Mouse (Mus musculus): ENCODE data around the gene Tfip11. TPM values are rescaled to one million over a fixed set of nuclear protein-coding genes. Genes with fewer than 3 reads are reported as not detected.
"Not testable (repeated sequence)": the region's sequence is repeated elsewhere in the genome, so short reads cannot be mapped to it uniquely, and the experiment has no call there.

Gene Tfip11
- polyA plus RNA-seq, 1 experiment from 2014 or later: 19.4 TPM

DNA sequence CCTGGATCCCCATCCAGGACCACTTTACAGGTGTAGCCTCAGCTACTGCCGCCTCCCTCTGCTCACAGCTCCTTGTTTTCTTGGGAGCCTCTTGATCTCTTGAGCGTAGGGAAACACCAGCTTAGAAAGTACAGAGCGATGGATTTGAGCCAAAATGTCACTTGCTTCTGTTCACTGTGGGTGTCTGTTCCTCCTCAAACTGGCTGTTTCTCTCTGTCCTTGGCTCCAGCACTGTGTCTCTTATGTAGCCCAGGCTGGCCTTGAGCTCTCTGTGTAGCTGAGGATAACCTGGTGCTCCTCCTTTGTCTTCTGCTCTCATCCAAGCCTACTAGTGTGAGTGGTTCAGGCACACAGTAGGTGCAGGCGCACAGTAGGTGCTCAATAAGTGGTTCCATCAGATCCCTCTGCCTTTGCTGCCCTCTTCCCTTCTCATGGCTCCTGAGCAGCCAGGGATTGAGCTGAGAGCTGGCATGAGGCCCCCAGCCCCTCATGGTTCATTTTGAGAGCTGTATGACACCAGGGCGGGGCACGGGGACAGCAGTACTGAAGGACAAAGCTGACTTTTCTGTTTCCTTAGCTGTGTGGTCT is 25.3 kb upstream of the Tfip11 start:
- Histone ChIP-seq H3K4me1 (peaks cover 48% of the 10 kb centered on the region), H3K4me3 (no peak overlapping the region), H3K27ac (replicated peaks) (no peak overlapping the region), H3K4me2 (no peak overlapping the region), H3K27me3 (replicated peaks) (no peaks in the 10 kb centered on the region), H3K36me3 (peaks cover 23% of the 10 kb centered on the region), H3K9ac (no peak overlapping the region), H3K9me3 (no peaks in the 10 kb centered on the region)
- WGBS: 83% methylated on average over 6 of the region's 6 CpGs
- ATAC-seq (ENCODE audit: extremely low read depth, insufficient number of reproducible peaks, low FRiP score, low TSS enrichment): no peak

- Histone ChIP-seq H3K4me2 (no peak overlapping the region), H3K9me3 (no peaks in the 10 kb centered on the region), H3K4me3 (no peak overlapping the region), H3K27ac (replicated peaks) (no peak overlapping the region), H3K27me3 (replicated peaks) (no peaks in the 10 kb centered on the region), H3K9ac (no peak overlapping the region), H3K36me3 (peaks cover 29% of the 10 kb centered on the region), H3K4me1 (peaks cover 39% of the 10 kb centered on the region)
- 73% methylated on average over 4 of the region's 4 CpGs for WGBS
- ATAC-seq (ENCODE audit: extremely low read depth, insufficient number of reproducible peaks, low FRiP score, low TSS enrichment): no peak
Measured at GRCm38 (mm10) chr5:112301694-112302093, 24.5 kb upstream of the Tfip11 start.

GRCm38 (mm10) chr5:112302310-112302709 is 23.8 kb upstream of the Tfip11 start:
- WGBS: 74% methylated on average over 5 of the region's 5 CpGs
- Histone ChIP-seq H3K27ac (replicated peaks) (no peak overlapping the region), H3K4me3 (no peak overlapping the region), H3K27me3 (replicated peaks) (no peaks in the 10 kb centered on the region), H3K4me2 (no peak overlapping the region), H3K4me1 (peaks cover 33% of the 10 kb centered on the region), H3K9me3 (no peaks in the 10 kb centered on the region), H3K9ac (no peak overlapping the region), H3K36me3 (peaks cover 36% of the 10 kb centered on the region)
- ATAC-seq (ENCODE audit: extremely low read depth, insufficient number of reproducible peaks, low FRiP score, low TSS enrichment): no peak

GRCm38 (mm10) chr5:112305842-112306241 is 20.3 kb upstream of the Tfip11 start:
- WGBS: 91% methylated on average over 5 of the region's 5 CpGs
- no peaks in the 10 kb centered on the region for H3K4me1 ChIP-seq

GRCm38 (mm10) chr5:112313222-112313885 is 12.8 kb upstream of the Tfip11 start:
- ATAC-seq (ENCODE audit: extremely low read depth, insufficient number of reproducible peaks, low FRiP score, low TSS enrichment): no peak
- Histone ChIP-seq H3K4me1 (peaks cover 16% of the 10 kb centered on the region), H3K4me3 (no peak overlapping the region), H3K27me3 (replicated peaks) (no peaks in the 10 kb centered on the region), H3K36me3 (peaks cover 74% of the 10 kb centered on the region), H3K27ac (replicated peaks) (no peak overlapping the region), H3K9ac (no peak overlapping the region), H3K4me2 (no peak overlapping the region), H3K9me3 (no peaks in the 10 kb centered on the region)
- WGBS: 58% methylated on average over 11 of the region's 11 CpGs

More at GRCm38 (mm10) chr5:112305842-112306241, 20.3 kb upstream of the Tfip11 start:
- no peak overlapping the region for H3K27ac ChIP-seq (replicated peaks)
- no peaks in the 10 kb centered on the region for H3K9me3 ChIP-seq
- ATAC-seq (ENCODE audit: extremely low read depth, insufficient number of reproducible peaks, low FRiP score, low TSS enrichment): no peak
- H3K36me3 ChIP-seq: peaks cover 71% of the 10 kb centered on the region
- H3K4me3 ChIP-seq: no peak overlapping the region
- H3K27me3 ChIP-seq (replicated peaks): no peaks in the 10 kb centered on the region
- H3K9ac ChIP-seq: no peak overlapping the region
- no peak overlapping the region for H3K4me2 ChIP-seq

GRCm38 (mm10) chr5:112316468-112316867 is 9.7 kb upstream of the Tfip11 start:
- 74% methylated on average over 5 of the region's 5 CpGs for WGBS
- Histone ChIP-seq H3K27ac (replicated peaks) (peak overlapping the region; percentile 32), H3K4me3 (no peak overlapping the region), H3K4me1 (peaks cover 16% of the 10 kb centered on the region), H3K36me3 (peaks cover 43% of the 10 kb centered on the region), H3K9me3 (no peaks in the 10 kb centered on the region), H3K9ac (no peak overlapping the region), H3K4me2 (no peak overlapping the region), H3K27me3 (replicated peaks) (no peaks in the 10 kb centered on the region)
- no peak for ATAC-seq (ENCODE audit: extremely low read depth, insufficient number of reproducible peaks, low FRiP score, low TSS enrichment)

GRCm38 (mm10) chr5:112317328-112317727 is 8.8 kb upstream of the Tfip11 start:
- Histone ChIP-seq H3K27ac (replicated peaks) (peak overlapping the region; percentile 56), H3K4me1 (peaks cover 16% of the 10 kb centered on the region), H3K27me3 (replicated peaks) (no peaks in the 10 kb centered on the region), H3K36me3 (peaks cover 42% of the 10 kb centered on the region), H3K9ac (no peak overlapping the region), H3K4me2 (no peak overlapping the region), H3K4me3 (no peak overlapping the region), H3K9me3 (no peaks in the 10 kb centered on the region)
- no peak for ATAC-seq (ENCODE audit: extremely low read depth, insufficient number of reproducible peaks, low FRiP score, low TSS enrichment)
- WGBS: 32% methylated on average over 5 of the region's 5 CpGs

GRCm38 (mm10) chr5:112319343-112319742 is 6.8 kb upstream of the Tfip11 start:
- not testable (repeated sequence) for H3K9me3 ChIP-seq; H3K4me3 ChIP-seq; H3K27ac ChIP-seq (replicated peaks); H3K9ac ChIP-seq; H3K27me3 ChIP-seq (replicated peaks); ATAC-seq (ENCODE audit: extremely low read depth, insufficient number of reproducible peaks, low FRiP score, low TSS enrichment); H3K4me2 ChIP-seq
- 63% methylated on average over 2 of the region's 2 CpGs for WGBS
- Histone ChIP-seq H3K36me3 (peaks cover 22% of the 10 kb centered on the region), H3K4me1 (peaks cover 15% of the 10 kb centered on the region)

DNA sequence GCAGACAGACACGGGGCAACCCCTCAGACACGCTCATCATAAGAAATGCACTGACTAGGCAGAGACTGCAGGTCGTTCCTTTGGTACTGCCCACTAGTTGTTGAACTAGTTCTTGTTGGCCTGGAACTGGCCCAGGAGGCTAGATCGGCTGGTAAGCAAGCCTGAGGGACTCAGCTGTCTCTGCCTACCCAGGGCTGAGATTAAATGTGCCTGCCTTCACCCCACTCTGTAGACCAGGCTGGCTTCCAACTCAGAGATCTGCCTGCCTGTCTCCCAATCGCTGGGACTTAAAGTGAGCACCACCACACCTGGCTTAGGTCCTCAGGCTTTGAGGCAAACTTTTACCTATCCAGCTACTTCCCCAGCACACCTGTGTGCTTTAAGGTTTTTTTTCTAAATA is 5.8 kb upstream of the Tfip11 start:
- Histone ChIP-seq H3K9ac (no peak overlapping the region), H3K4me2 (no peak overlapping the region), H3K27me3 (replicated peaks) (no peaks in the 10 kb centered on the region), H3K9me3 (no peaks in the 10 kb centered on the region), H3K27ac (replicated peaks) (no peak overlapping the region), H3K4me3 (no peak overlapping the region), H3K36me3 (peaks cover 12% of the 10 kb centered on the region), H3K4me1 (peaks cover 25% of the 10 kb centered on the region)
- WGBS: 68% methylated on average over 5 of the region's 5 CpGs
- no peak for ATAC-seq (ENCODE audit: extremely low read depth, insufficient number of reproducible peaks, low FRiP score, low TSS enrichment)

DNA sequence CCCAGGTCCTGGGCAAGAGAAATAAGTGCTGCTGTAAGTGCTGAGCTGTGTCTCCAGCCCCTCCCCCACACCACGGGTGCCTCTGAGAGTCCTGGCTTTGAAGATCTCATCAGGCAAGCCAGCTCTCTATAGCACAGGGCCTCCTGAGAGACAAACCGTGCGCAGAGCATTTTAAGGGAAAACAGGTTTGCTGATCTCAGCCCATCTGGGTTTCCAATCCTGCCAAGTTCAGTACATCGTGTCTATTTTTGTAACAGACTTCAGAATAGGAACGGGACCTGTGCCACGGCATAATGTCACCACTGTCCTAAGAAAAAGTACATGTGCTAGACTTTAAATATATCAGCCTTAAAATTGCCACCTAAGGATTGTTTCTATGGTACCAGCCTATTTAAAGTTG is 5.2 kb upstream of the Tfip11 start:
- no peak overlapping the region for H3K4me3 ChIP-seq
- ATAC-seq (ENCODE audit: extremely low read depth, insufficient number of reproducible peaks, low FRiP score, low TSS enrichment): no peak
- H3K4me2 ChIP-seq: no peak overlapping the region
- peaks cover 6% of the 10 kb centered on the region for H3K36me3 ChIP-seq
- H3K9ac ChIP-seq: no peak overlapping the region
- peaks cover 29% of the 10 kb centered on the region for H3K4me1 ChIP-seq
- no peak overlapping the region for H3K27ac ChIP-seq (replicated peaks)
- H3K9me3 ChIP-seq: no peaks in the 10 kb centered on the region
- H3K27me3 ChIP-seq (replicated peaks): no peaks in the 10 kb centered on the region
- WGBS: 58% methylated on average over 6 of the region's 6 CpGs

- no peak for ATAC-seq (ENCODE audit: extremely low read depth, insufficient number of reproducible peaks, low FRiP score, low TSS enrichment)
- Histone ChIP-seq H3K4me1 (peaks cover 28% of the 10 kb centered on the region), H3K27ac (replicated peaks) (no peak overlapping the region), H3K9ac (no peak overlapping the region), H3K36me3 (peaks cover 2% of the 10 kb centered on the region; the same call in 1 of the 2 replicates), H3K4me3 (no peak overlapping the region), H3K9me3 (no peaks in the 10 kb centered on the region), H3K27me3 (replicated peaks) (no peaks in the 10 kb centered on the region), H3K4me2 (no peak overlapping the region)
- 64% methylated on average over 4 of the region's 4 CpGs for WGBS
Measured at GRCm38 (mm10) chr5:112321376-112321775, 4.8 kb upstream of the Tfip11 start.

- Histone ChIP-seq H3K36me3 (peaks cover 8% of the 10 kb centered on the region), H3K9me3 (no peaks in the 10 kb centered on the region), H3K27ac (replicated peaks) (no peak overlapping the region), H3K4me1 (peaks cover 29% of the 10 kb centered on the region), H3K27me3 (replicated peaks) (no peaks in the 10 kb centered on the region), H3K9ac (no peak overlapping the region), H3K4me2 (no peak overlapping the region), H3K4me3 (no peak overlapping the region)
- ATAC-seq (ENCODE audit: extremely low read depth, insufficient number of reproducible peaks, low FRiP score, low TSS enrichment): no peak
- WGBS: 84% methylated on average over 6 of the region's 6 CpGs
Measured at GRCm38 (mm10) chr5:112323246-112323645, 2.9 kb upstream of the Tfip11 start.

Measured in heart, embryonic 13.5 days (tissue).